Mouse (Mus musculus) limb, embryonic 10.5 days (tissue): ENCODE measurements around the gene Lzic. TPM values are rescaled to one million over a fixed set of nuclear protein-coding genes. Genes with fewer than 3 reads are reported as not detected.
"Not testable (repeated sequence)": the region's sequence is repeated elsewhere in the genome, so short reads cannot be mapped to it uniquely, and the experiment has no call there.

Source experiments
- DNase-seq: peaks from one replicate; pipeline ENCODE4 v3.0.0-alpha.2; 2017; ENCODE audit warnings: low spot score
- H3K27ac ChIP-seq: fragments of 300-500 bp; sonication (generic); 2 replicates; pipeline ENCODE4 v1.5.1; 2016; ENCODE audit warnings: mild to moderate bottlenecking
- H3K27me3 ChIP-seq: fragments of 300-500 bp; sonication (generic); 2 replicates; pipeline ENCODE4 v1.6.1; 2016; ENCODE audit warnings: low read depth, mild to moderate bottlenecking; ENCODE audit not compliant: poor library complexity, severe bottlenecking
- H3K36me3 ChIP-seq: fragments of 300-500 bp; sonication (generic); 2 replicates; pipeline ENCODE4 v1.6.1; 2016; ENCODE audit warnings: mild to moderate bottlenecking, moderate library complexity
- H3K4me1 ChIP-seq: fragments of 300-500 bp; sonication (generic); 2 replicates; pipeline ENCODE4 v1.6.1; 2016
- H3K4me3 ChIP-seq: fragments of 300-500 bp; sonication (generic); 2 replicates; pipeline ENCODE4 v1.5.1; 2016; ENCODE audit warnings: mild to moderate bottlenecking, moderate library complexity
- H3K9me3 ChIP-seq: fragments of 300-500 bp; sonication (generic); replicated peaks from 2 replicates; pipeline ENCODE4 v1.6.1; 2016; ENCODE audit warnings: mild to moderate bottlenecking
- WGBS: fragments of 180-500 bp; shearing (Covaris S2); methylation state at CpG from one replicate; pipeline ENCODE4 v1.1.7; 2016; 5-methylcytosine and 5-hydroxymethylcytosine counted together
- polyA plus RNA-seq: library from polyadenylated mRNA; unstranded; fragments of >200 nt; fragmentation: Nextera tagmentation; extraction: Ambion mirVana; gene quantifications from 2 replicates; pipeline ENCODE4 v1.2.1, GENCODE M21; 2016

Lzic gene
- polyA plus RNA-seq, 1 experiment from 2014 or later: 55.1 TPM

- Histone ChIP-seq H3K9me3 (no peaks in the 10 kb centered on the region), H3K36me3 (no peaks in the 10 kb centered on the region), H3K27me3 (no peaks in the 10 kb centered on the region), H3K4me3 (no peak overlapping the region), H3K27ac (no peak overlapping the region), H3K4me1 (no peaks in the 10 kb centered on the region)
- 74% methylated on average over 5 of the region's 5 CpGs for WGBS
- no peak for DNase-seq
Measured at GRCm38 (mm10) chr4:149458526-149458925, 26.5 kb upstream of the Lzic start.

GRCm38 (mm10) chr4:149459425-149459824 lies 25.6 kb upstream of the Lzic start:
- H3K4me3 ChIP-seq: no peak overlapping the region
- no peak for DNase-seq
- WGBS: 89% methylated on average over 1 of the region's 1 CpGs
- H3K4me1 ChIP-seq: no peaks in the 10 kb centered on the region
- no peaks in the 10 kb centered on the region for H3K9me3 ChIP-seq
- H3K36me3 ChIP-seq: no peaks in the 10 kb centered on the region
- no peak overlapping the region for H3K27ac ChIP-seq
- no peaks in the 10 kb centered on the region for H3K27me3 ChIP-seq

GRCm38 (mm10) chr4:149460475-149460874 lies 24.6 kb upstream of the Lzic start:
- not testable (repeated sequence) for H3K27me3 ChIP-seq, H3K36me3 ChIP-seq, H3K4me1 ChIP-seq, H3K27ac ChIP-seq, DNase-seq, H3K4me3 ChIP-seq, H3K9me3 ChIP-seq
- 91% methylated on average over 2 of the region's 2 CpGs for WGBS

- H3K36me3 ChIP-seq: 0 out of 2 replicates have a peak, but pooled peaks cover 2% of the 10 kb centered on the region
- WGBS: 78% methylated on average over 6 of the region's 7 CpGs
- H3K27me3 ChIP-seq: no peaks in the 10 kb centered on the region
- H3K27ac ChIP-seq: no peak overlapping the region
- no peaks in the 10 kb centered on the region for H3K9me3 ChIP-seq
- no peaks in the 10 kb centered on the region for H3K4me1 ChIP-seq
- no peak overlapping the region for H3K4me3 ChIP-seq
- DNase-seq: no peak
Measured at GRCm38 (mm10) chr4:149461579-149462304, 23.3 kb upstream of the Lzic start.

GRCm38 (mm10) chr4:149462305-149462971 lies 22.6 kb upstream of the Lzic start:
- H3K27ac ChIP-seq: no peak overlapping the region
- H3K9me3 ChIP-seq: no peaks in the 10 kb centered on the region
- no peaks in the 10 kb centered on the region for H3K4me1 ChIP-seq
- no peak overlapping the region for H3K4me3 ChIP-seq
- H3K36me3 ChIP-seq: peaks cover 5% of the 10 kb centered on the region; the same call in 1 of the 2 replicates
- H3K27me3 ChIP-seq: no peaks in the 10 kb centered on the region
- 82% methylated on average over 6 of the region's 6 CpGs for WGBS
- DNase-seq: no peak

- Histone ChIP-seq H3K9me3 (no peaks in the 10 kb centered on the region), H3K36me3 (peaks cover 14% of the 10 kb centered on the region), H3K4me1 (no peaks in the 10 kb centered on the region), H3K4me3 (no peak overlapping the region), H3K27ac (no peak overlapping the region), H3K27me3 (no peaks in the 10 kb centered on the region)
- DNase-seq: no peak
- whole genome bisulfite sequencing: 77% methylated on average over 6 of the region's 6 CpGs
Measured at GRCm38 (mm10) chr4:149463435-149463950, 21.5 kb upstream of the Lzic start.

- WGBS: 94% methylated on average over 3 of the region's 3 CpGs
- no peaks in the 10 kb centered on the region for H3K27me3 ChIP-seq
- no peaks in the 10 kb centered on the region for H3K9me3 ChIP-seq
- H3K4me1 ChIP-seq: no peaks in the 10 kb centered on the region
- no peak overlapping the region for H3K27ac ChIP-seq
- no peak for DNase-seq
- H3K4me3 ChIP-seq: no peak overlapping the region
- peaks cover 64% of the 10 kb centered on the region for H3K36me3 ChIP-seq
Measured at GRCm38 (mm10) chr4:149469557-149469956, 15.5 kb upstream of the Lzic start.

GRCm38 (mm10) chr4:149475096-149475495 lies 9.9 kb upstream of the Lzic start:
- 84% methylated on average over 7 of the region's 7 CpGs for WGBS
- Histone ChIP-seq H3K9me3 (no peaks in the 10 kb centered on the region), H3K36me3 (peaks cover 41% of the 10 kb centered on the region), H3K4me3 (no peak overlapping the region), H3K27ac (no peak overlapping the region), H3K4me1 (no peaks in the 10 kb centered on the region), H3K27me3 (no peaks in the 10 kb centered on the region)
- no peak for DNase-seq

GRCm38 (mm10) chr4:149477078-149477477 lies 8.0 kb upstream of the Lzic start, which contains the start of gene Tmem274:
TSS of gene Tmem274 (plus strand) at chr4:149477378.
- Histone ChIP-seq H3K36me3 (peaks cover 30% of the 10 kb centered on the region), H3K4me1 (no peaks in the 10 kb centered on the region), H3K4me3 (no peak within 1 kb of the TSS), H3K27ac (no peak within 1 kb of the TSS), H3K9me3 (no peaks in the 10 kb centered on the region), H3K27me3 (no peaks in the 10 kb centered on the region)
- no peak for DNase-seq
- WGBS: 84% methylated on average over 11 of the region's 11 CpGs

- Histone ChIP-seq H3K36me3 (peaks cover 29% of the 10 kb centered on the region), H3K4me3 (peak overlapping the region; percentile 72), H3K27ac (peak overlapping the region; percentile 88), H3K9me3 (no peaks in the 10 kb centered on the region), H3K27me3 (no peaks in the 10 kb centered on the region), H3K4me1 (peaks cover 20% of the 10 kb centered on the region)
- DNase-seq: no peak
- WGBS: 58% methylated on average over 3 of the region's 3 CpGs
Measured at GRCm38 (mm10) chr4:149484566-149484965, 463 bp upstream of the Lzic start.

- DNase-seq: peak; percentile 46
- H3K27ac ChIP-seq: peak overlapping the region; percentile 88
- H3K27me3 ChIP-seq: no peaks in the 10 kb centered on the region
- peak overlapping the region; percentile 72 for H3K4me3 ChIP-seq
- peaks cover 41% of the 10 kb centered on the region for H3K36me3 ChIP-seq
- H3K4me1 ChIP-seq: peaks cover 20% of the 10 kb centered on the region
- under 1% methylated on average over 10 of the region's 10 CpGs for WGBS
- no peaks in the 10 kb centered on the region for H3K9me3 ChIP-seq
Measured at GRCm38 (mm10) chr4:149485825-149486206, 787 bp downstream of the Lzic start.

GRCm38 (mm10) chr4:149487729-149488128 lies 2.7 kb downstream of the Lzic start:
- no peaks in the 10 kb centered on the region for H3K9me3 ChIP-seq
- peaks cover 20% of the 10 kb centered on the region for H3K4me1 ChIP-seq
- 97% methylated on average over 12 of the region's 12 CpGs for WGBS
- no peak overlapping the region for H3K4me3 ChIP-seq
- H3K27ac ChIP-seq: no peak overlapping the region
- H3K27me3 ChIP-seq: no peaks in the 10 kb centered on the region
- peaks cover 59% of the 10 kb centered on the region for H3K36me3 ChIP-seq
- DNase-seq: no peak
